Comparison of ENCODE assay signal across 15 mouse cellular contexts in the genomic region with DNA sequence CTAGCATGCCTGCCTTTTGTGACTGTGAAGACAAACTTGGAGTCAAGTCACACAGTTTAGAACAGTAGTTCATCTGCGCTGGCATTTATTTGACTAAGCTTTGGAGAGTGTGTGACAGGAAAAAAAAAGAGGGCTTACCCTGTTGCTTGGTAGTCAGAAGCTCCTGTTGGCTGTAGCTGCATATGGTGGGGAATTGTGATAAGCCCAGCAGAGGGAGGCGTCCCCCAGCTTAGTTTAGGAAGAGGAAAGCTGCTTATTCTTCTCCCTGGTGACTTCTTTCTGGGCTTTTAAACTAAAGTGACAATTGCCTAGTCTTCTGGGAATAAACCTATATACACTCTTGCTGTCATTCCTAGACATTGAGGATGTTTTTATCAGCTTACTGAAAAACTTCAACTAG.
"Had no signal": no experiment of that assay in that cellular context is flagged by ENCODE, and none has a peak within 500 bp of the region (broad histone marks: within the 10 kb centered on the region; RNA-seq: fewer than 3 reads in every experiment).

No protein-coding gene starts in this region.

- H3K4me2 ChIP-seq: intestine, embryonic 15.5 days; lung, embryonic 15.5 days; midbrain, embryonic 13.5 days; neural tube, embryonic 12.5 days had no signal

- H3K27me3 ChIP-seq: intestine, embryonic 15.5 days; lung, embryonic 15.5 days; midbrain, embryonic 13.5 days; neural tube, embryonic 12.5 days had no signal

- H3K4me3 ChIP-seq: intestine, embryonic 15.5 days; left cerebral cortex, adult 2 months; limb, embryonic 10.5 days; lung, embryonic 15.5 days; midbrain, embryonic 13.5 days; neural tube, embryonic 12.5 days had no signal

- DNase-seq: kidney, adult 18-20 months; kidney, postnatal 10 days; kidney, postnatal 4 days; lung, postnatal 14 days; right cerebral cortex, adult 18-20 months; right cerebral cortex, postnatal 25 days; thymus, adult 18-20 months; thymus, postnatal 14 days had no signal

- H3K27ac ChIP-seq: intestine, embryonic 15.5 days; left cerebral cortex, adult 2 months; limb, embryonic 10.5 days; lung, embryonic 15.5 days; macrophage; midbrain, embryonic 13.5 days; neural tube, embryonic 12.5 days had no signal

- H3K4me1 ChIP-seq: intestine, embryonic 15.5 days; limb, embryonic 10.5 days; lung, embryonic 15.5 days; midbrain, embryonic 13.5 days; neural tube, embryonic 12.5 days had no signal

- H3K9me3 ChIP-seq: intestine, embryonic 15.5 days; limb, embryonic 10.5 days; lung, embryonic 15.5 days; midbrain, embryonic 13.5 days; neural tube, embryonic 12.5 days had no signal

- ATAC-seq: intestine, embryonic 15.5 days; midbrain, embryonic 13.5 days had no signal

- H3K9ac ChIP-seq: intestine, embryonic 15.5 days; lung, embryonic 15.5 days; midbrain, embryonic 13.5 days; neural tube, embryonic 12.5 days had no signal
